Mouse (Mus musculus) heart, postnatal 0 days (tissue): ENCODE results near the gene Abcg5. TPM values are rescaled to one million over a fixed set of nuclear protein-coding genes. Genes with fewer than 3 reads are reported as not detected.

Experiments
- ATAC-seq: fragments of 200-750 bp; cut with Nextera tagmentation; 2 replicates; pipeline ENCODE4 v1.8.0; 2017; ENCODE audit warnings: low read depth, moderate number of reproducible peaks, moderate library complexity; ENCODE audit not compliant: insufficient read depth
- DNase-seq: peaks from one replicate; pipeline ENCODE4 v3.0.0-alpha.2; 2016; ENCODE audit warnings: low spot score
- H3K27ac ChIP-seq: fragments of 300-500 bp; sonication (generic); 2 replicates; pipeline ENCODE4 v1.5.1; 2014; ENCODE audit warnings: low read depth, mild to moderate bottlenecking
- H3K27me3 ChIP-seq: fragments of 300-500 bp; sonication (generic); 2 replicates; pipeline ENCODE4 v1.6.1; 2014; ENCODE audit warnings: low read length, mixed read lengths; ENCODE audit not compliant: control insufficient read depth, insufficient read depth
- H3K36me3 ChIP-seq: fragments of 300-500 bp; sonication (generic); replicated peaks from 2 replicates; pipeline ENCODE4 v1.6.1; 2014; ENCODE audit warnings: low read length, mixed read lengths; ENCODE audit not compliant: control insufficient read depth, insufficient read depth
- H3K4me1 ChIP-seq: fragments of 300-500 bp; sonication (generic); 2 replicates; pipeline ENCODE4 v1.6.1; 2014; ENCODE audit warnings: antibody characterized with exemption; ENCODE audit not compliant: control insufficient read depth, insufficient read depth
- H3K4me2 ChIP-seq: fragments of 300-500 bp; sonication (generic); 2 replicates; pipeline ENCODE4 v1.6.1; 2014; ENCODE audit warnings: low read depth, mild to moderate bottlenecking, low read length, moderate library complexity
- H3K4me3 ChIP-seq: fragments of 300-500 bp; sonication (generic); 2 replicates; pipeline ENCODE4 v1.5.1; 2014; ENCODE audit warnings: low read depth, low read length
- H3K9ac ChIP-seq: fragments of 300-500 bp; sonication (generic); replicated peaks from 2 replicates; pipeline ENCODE4 v1.6.1; 2014; ENCODE audit warnings: low read depth, low read length, mixed read lengths
- H3K9me3 ChIP-seq: fragments of 300-500 bp; sonication (generic); replicated peaks from 2 replicates; pipeline ENCODE4 v1.6.1; 2016; ENCODE audit warnings: low read length; ENCODE audit not compliant: control insufficient read depth
- CTCF ChIP-seq: IDR thresholded peaks from 2 replicates; pipeline ENCODE4 v1.5.1; 2016; ENCODE audit warnings: antibody characterized with exemption, control low read depth, low read depth
- EP300 ChIP-seq: IDR thresholded peaks from 2 replicates; pipeline ENCODE4 v1.6.1; 2016; ENCODE audit warnings: antibody characterized with exemption, low read depth
- WGBS: fragments of 180-500 bp; shearing (Covaris S2); extraction: QIAGEN DNeasy Blood & Tissue Kit; methylation state at CpG from one replicate; pipeline ENCODE4 v1.1.7; 2014; 5-methylcytosine and 5-hydroxymethylcytosine counted together
- polyA plus RNA-seq: library from polyadenylated mRNA; unstranded; fragments of >200 nt; fragmentation: Nextera tagmentation; extraction: Ambion mirVana; gene quantifications from 2 replicates; pipeline ENCODE4 v1.2.1, GENCODE M21; 2015
- total RNA-seq: library from RNA; depleted of rRNA; stranded (reverse); fragments of >200 nt; gene quantifications from 2 replicates; pipeline ENCODE4 v1.2.3, GENCODE M21; 2014; ENCODE audit warnings: low replicate concordance

Abcg5 gene
- total and polyA plus RNA-seq, 2 experiments from 2014 or later, result not detected

- Histone ChIP-seq H3K9me3 (no peaks in the 10 kb centered on the region), H3K27ac (no peak overlapping the region), H3K36me3 (no peaks in the 10 kb centered on the region), H3K4me1 (no peaks in the 10 kb centered on the region), H3K27me3 (no peaks in the 10 kb centered on the region), H3K9ac (no peak overlapping the region), H3K4me2 (no peak overlapping the region), H3K4me3 (no peak overlapping the region)
- ATAC-seq (no peak), DNase-seq (no peak)
- WGBS, result 82% methylated on average over 7 of the region's 7 CpGs
- no peak for TF ChIP-seq EP300
- TF ChIP-seq CTCF, result no peak
Observed at GRCm38 (mm10) chr17:84619112-84619511, 63.7 kb downstream of the Abcg5 start.

GRCm38 (mm10) chr17:84617953-84618352, 64.9 kb downstream of the Abcg5 start:
- DNase-seq, result no peak
- Histone ChIP-seq H3K9me3 (no peaks in the 10 kb centered on the region), H3K27ac (no peak overlapping the region), H3K4me2 (no peak overlapping the region), H3K36me3 (0 out of 2 replicates have a peak, but pooled peaks cover 4% of the 10 kb centered on the region), H3K4me1 (no peaks in the 10 kb centered on the region), H3K27me3 (no peaks in the 10 kb centered on the region), H3K9ac (no peak overlapping the region), H3K4me3 (no peak overlapping the region)
- TF ChIP-seq CTCF (no peak), EP300 (no peak)
- 92% methylated on average over 6 of the region's 6 CpGs for whole genome bisulfite sequencing
- ATAC-seq, result no peak

DNA sequence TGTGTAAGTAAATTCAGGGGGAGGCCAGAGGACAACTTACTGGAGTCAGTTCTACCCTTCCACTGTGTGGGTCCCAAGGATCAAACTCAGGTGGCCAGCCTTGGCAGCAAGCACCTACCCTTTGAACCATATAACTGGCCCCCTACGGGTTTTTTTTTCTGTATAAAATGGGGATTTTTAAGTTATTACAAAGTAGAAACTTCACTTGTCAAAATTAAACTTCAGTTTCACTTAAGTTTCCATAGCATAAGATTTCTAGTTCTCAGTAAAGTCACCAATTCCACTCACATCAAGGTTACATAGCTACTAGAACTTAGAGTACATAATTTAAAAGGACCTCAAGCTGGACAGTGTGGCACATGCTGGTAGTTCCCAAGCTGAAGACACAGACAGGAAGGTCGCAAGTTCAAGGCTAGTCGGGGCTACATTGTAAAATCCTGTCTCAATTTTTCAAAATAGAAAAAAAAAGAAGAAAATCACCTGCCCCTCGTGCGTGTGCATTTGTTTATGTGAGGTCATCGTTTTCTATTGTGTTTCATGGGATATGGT, 66.2 kb downstream of the Abcg5 start:
- H3K9me3 ChIP-seq, result no peaks in the 10 kb centered on the region
- H3K9ac ChIP-seq, result no peak overlapping the region
- TF ChIP-seq CTCF, result no peak
- no peak for TF ChIP-seq EP300
- H3K4me1 ChIP-seq, result no peaks in the 10 kb centered on the region
- H3K27ac ChIP-seq, result no peak overlapping the region
- H3K27me3 ChIP-seq, result no peaks in the 10 kb centered on the region
- no peak for ATAC-seq
- WGBS, result 71% methylated on average over 6 of the region's 6 CpGs
- no peak overlapping the region for H3K4me2 ChIP-seq
- no peak for DNase-seq
- no peak overlapping the region for H3K4me3 ChIP-seq
- 0 out of 2 replicates have a peak, but pooled peaks cover 4% of the 10 kb centered on the region for H3K36me3 ChIP-seq

- DNase-seq (no peak), ATAC-seq (no peak)
- H3K4me3 ChIP-seq, result no peak overlapping the region
- H3K27me3 ChIP-seq, result no peaks in the 10 kb centered on the region
- H3K9me3 ChIP-seq, result no peaks in the 10 kb centered on the region
- H3K4me2 ChIP-seq, result no peak overlapping the region
- TF ChIP-seq EP300 (no peak), CTCF (no peak)
- H3K4me1 ChIP-seq, result no peaks in the 10 kb centered on the region
- WGBS, result 89% methylated on average over 11 of the region's 11 CpGs
- 0 out of 2 replicates have a peak, but pooled peaks cover 4% of the 10 kb centered on the region for H3K36me3 ChIP-seq
- no peak overlapping the region for H3K27ac ChIP-seq
- H3K9ac ChIP-seq, result no peak overlapping the region
Observed at GRCm38 (mm10) chr17:84615811-84616210, 67.0 kb downstream of the Abcg5 start.

DNA sequence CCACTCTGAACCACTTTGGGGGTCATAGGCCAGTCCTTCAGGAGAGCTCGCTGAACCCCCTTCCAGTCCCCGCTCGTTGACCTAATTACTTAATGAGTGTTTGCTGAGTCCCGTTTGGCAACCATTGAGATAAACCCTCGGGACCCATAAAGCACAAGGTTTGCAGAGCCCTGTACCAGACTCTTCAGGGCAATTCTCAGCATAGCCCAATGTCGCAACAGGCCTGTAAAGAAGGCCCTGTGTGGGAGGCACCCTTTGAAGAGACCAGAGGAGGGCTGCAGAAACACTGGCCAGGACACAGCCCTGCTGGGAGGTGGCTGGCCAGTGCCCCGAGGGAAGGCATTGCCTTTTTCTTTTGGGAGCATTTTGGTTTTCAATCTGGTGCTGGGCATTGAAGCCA, 70.8 kb downstream of the Abcg5 start:
- H3K27ac ChIP-seq, result no peak overlapping the region
- H3K9me3 ChIP-seq, result no peaks in the 10 kb centered on the region
- no peak overlapping the region for H3K4me3 ChIP-seq
- H3K4me1 ChIP-seq, result no peaks in the 10 kb centered on the region
- 0 out of 2 replicates have a peak, but pooled peaks cover 4% of the 10 kb centered on the region for H3K36me3 ChIP-seq
- DNase-seq, result no peak
- TF ChIP-seq CTCF (no peak), EP300 (no peak)
- no peak overlapping the region for H3K4me2 ChIP-seq
- H3K27me3 ChIP-seq, result no peaks in the 10 kb centered on the region
- ATAC-seq, result no peak
- WGBS, result 64% methylated on average over 7 of the region's 7 CpGs
- H3K9ac ChIP-seq, result no peak overlapping the region

DNA sequence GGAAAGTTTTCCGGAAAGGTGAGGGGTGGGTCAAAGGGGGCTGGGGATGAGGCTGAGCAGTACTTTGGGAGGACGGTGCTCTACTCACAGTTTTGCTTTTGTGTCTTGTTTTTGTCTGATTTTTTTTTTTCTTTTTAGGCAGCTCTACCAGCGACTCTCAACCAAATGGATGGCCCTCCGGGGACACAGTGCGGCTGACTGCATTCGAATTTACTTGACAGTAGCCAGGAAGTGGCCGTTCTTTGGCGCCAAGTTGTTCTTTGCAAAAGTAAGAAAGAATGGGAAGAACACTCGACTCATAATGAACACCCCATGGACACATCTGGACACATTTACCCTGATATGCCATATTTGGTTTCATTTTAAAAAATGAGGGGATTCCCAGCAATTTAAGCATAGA, 71.3 kb downstream of the Abcg5 start:
- no peak for DNase-seq
- WGBS, result 75% methylated on average over 9 of the region's 9 CpGs

More for the DNA sequence above, 71.3 kb downstream of the Abcg5 start:
- no peak for TF ChIP-seq CTCF
- no peak for TF ChIP-seq EP300
- no peak overlapping the region for H3K27ac ChIP-seq
- H3K4me3 ChIP-seq, result no peak overlapping the region
- no peaks in the 10 kb centered on the region for H3K27me3 ChIP-seq
- H3K36me3 ChIP-seq, result 0 out of 2 replicates have a peak, but pooled peaks cover 4% of the 10 kb centered on the region
- no peaks in the 10 kb centered on the region for H3K9me3 ChIP-seq
- ATAC-seq, result no peak
- no peak overlapping the region for H3K9ac ChIP-seq
- no peak overlapping the region for H3K4me2 ChIP-seq
- H3K4me1 ChIP-seq, result no peaks in the 10 kb centered on the region
